Mouse (Mus musculus) lung, adult 2 months (tissue): Measurements from ENCODE around the gene Vps52. TPM values are rescaled to one million over a fixed set of nuclear protein-coding genes. Genes with fewer than 3 reads are reported as not detected.
A peak's percentile ranks its signal among the peaks of the same experiment; 100 is the strongest.

Source experiments
- DNase-seq: peaks from one replicate; pipeline ENCODE4 v3.0.0; 2022
- H3K4me1 ChIP-seq: fragments of 200-500 bp; 2 replicates; pipeline ENCODE4 v1.6.1; 2011; ENCODE audit warnings: low read length; ENCODE audit not compliant: control insufficient read depth, insufficient read depth
- H3K4me3 ChIP-seq: fragments of 200-500 bp; replicated peaks from 2 replicates; pipeline ENCODE3; 2011; ENCODE audit warnings: low read depth, mild to moderate bottlenecking, control low read depth, low read length; ENCODE audit errors: extremely low read depth
- CTCF ChIP-seq: fragments of 200-500 bp; IDR thresholded peaks from 2 replicates; pipeline ENCODE4 v1.5.1; 2011; ENCODE audit warnings: mild to moderate bottlenecking, low read length, control low read depth; ENCODE audit not compliant: insufficient read depth
- POLR2A ChIP-seq: fragments of 200-500 bp; IDR thresholded peaks from 2 replicates; pipeline ENCODE4 v1.6.1; 2011; ENCODE audit warnings: low read depth, mild to moderate bottlenecking, control low read depth, low read length, borderline replicate concordance; ENCODE audit errors: extremely low read depth
- WGBS: fragments of 180-500 bp; shearing (Covaris S2); methylation state at CpG from one replicate; pipeline ENCODE4 v1.1.7; 2018; 5-methylcytosine and 5-hydroxymethylcytosine counted together
- polyA plus RNA-seq: library from polyadenylated mRNA; depleted of rRNA; stranded (reverse); fragments of >200 nt; gene quantifications from 2 replicates; pipeline ENCODE4 v1.2.3, GENCODE M21; 2012

Gene Vps52
- polyA plus RNA-seq, 1 experiment, result 70.3 TPM

- TF ChIP-seq CTCF, result no peak
- no peak for TF ChIP-seq POLR2A
- WGBS, result 89% methylated on average over 17 of the region's 17 CpGs
- no peak for DNase-seq
- Histone ChIP-seq H3K4me1 (no peaks in the 10 kb centered on the region), H3K4me3 (no peak overlapping the region)
Observed at GRCm38 (mm10) chr17:33965082-33965845, 9.7 kb downstream of the Vps52 start.

DNA sequence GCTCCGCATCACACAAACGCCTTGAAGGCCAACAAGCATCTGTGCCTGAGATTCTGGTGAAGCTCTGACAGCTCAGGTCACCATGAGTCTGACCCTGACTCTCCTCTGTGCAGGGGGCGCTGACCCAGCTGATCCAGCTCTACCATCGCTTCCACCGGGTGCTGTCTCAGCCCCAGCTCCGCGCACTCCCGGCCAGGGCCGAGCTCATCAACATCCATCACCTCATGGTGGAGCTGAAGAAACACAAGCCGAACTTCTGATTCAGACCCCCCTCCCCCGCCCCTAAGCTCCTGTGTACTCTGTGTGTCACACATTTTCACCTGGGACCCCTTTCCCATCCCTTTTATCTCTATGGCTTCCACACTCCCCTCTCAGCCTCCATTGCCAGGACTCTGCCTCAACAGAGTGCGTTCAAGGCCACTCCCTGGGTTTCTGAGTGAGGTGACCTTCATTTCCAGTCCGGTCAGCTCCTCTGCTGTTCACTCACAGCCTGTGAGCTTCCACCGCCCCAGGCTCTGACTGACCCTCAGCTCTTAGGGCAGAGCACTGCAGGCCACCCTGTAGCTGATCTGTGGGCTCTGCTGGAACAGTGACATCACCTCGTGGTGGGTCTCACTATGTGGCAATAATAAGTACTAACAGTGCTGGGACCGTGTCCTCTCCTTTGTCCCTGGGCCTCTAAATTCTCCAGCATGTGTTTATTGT lies 10.4 kb downstream of the Vps52 start:
- Histone ChIP-seq H3K4me1 (no peaks in the 10 kb centered on the region), H3K4me3 (no peak overlapping the region)
- no peak for DNase-seq
- TF ChIP-seq CTCF, result no peak
- TF ChIP-seq POLR2A, result no peak
- 82% methylated on average over 16 of the region's 16 CpGs for WGBS

DNA sequence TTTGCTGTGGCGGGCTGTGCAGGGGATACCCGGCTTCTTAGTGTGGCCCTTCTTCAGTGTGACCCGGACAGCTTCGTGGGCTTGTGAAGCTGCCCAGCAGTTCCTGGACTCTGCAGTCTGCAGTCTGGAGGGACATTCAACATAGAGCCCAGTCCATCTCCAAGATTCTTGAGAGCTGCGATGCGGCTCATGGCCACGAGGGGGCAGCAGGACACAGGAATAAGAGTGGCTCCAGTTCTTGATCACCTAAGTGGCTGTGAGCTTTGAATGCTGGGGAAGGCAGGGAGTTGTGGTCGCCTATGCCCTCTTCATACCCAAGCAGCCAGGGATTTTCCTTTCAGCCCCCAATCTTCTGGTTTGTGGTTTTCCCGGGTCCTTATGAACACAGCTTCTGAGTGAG lies 12.9 kb downstream of the Vps52 start:
- WGBS, result 2% methylated on average over 9 of the region's 9 CpGs
- TF ChIP-seq POLR2A (peak; percentile 23; the same call in 1 of the 2 replicates), CTCF (peak; percentile 95)
- peak; percentile 80 for DNase-seq
- Histone ChIP-seq H3K4me1 (no peaks in the 10 kb centered on the region), H3K4me3 (no peak overlapping the region)

DNA sequence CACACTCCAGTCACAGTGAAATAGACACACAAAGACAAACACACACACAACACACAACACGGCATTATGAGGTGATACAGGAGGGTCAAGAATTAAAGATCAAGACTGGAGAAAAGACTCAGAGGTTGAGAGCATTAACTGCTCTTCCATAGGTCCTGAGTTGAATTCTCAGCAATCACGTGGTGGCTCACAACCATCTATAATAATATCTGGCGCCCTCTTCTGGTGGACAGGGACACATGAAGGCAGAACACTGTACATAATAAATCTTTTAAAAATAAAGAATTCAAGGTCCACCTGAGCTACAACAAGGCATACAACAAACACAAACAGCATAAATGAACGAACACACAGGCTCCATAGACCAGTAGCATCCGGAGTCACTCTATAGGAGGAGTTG lies 13.3 kb downstream of the Vps52 start:
- no peak for TF ChIP-seq POLR2A
- DNase-seq, result no peak
- WGBS, result 28% methylated on average over 5 of the region's 5 CpGs
- H3K4me3 ChIP-seq, result no peak overlapping the region
- no peaks in the 10 kb centered on the region for H3K4me1 ChIP-seq

- no peak for DNase-seq
- Histone ChIP-seq H3K4me3 (no peak overlapping the region), H3K4me1 (no peaks in the 10 kb centered on the region)
- TF ChIP-seq CTCF, result no peak
- no peak for TF ChIP-seq POLR2A
- 76% methylated on average over 4 of the region's 4 CpGs for WGBS
Observed at GRCm38 (mm10) chr17:33969394-33969793, 13.8 kb downstream of the Vps52 start.

GRCm38 (mm10) chr17:33972691-33973090 lies 17.1 kb downstream of the Vps52 start:
- no peak for DNase-seq
- WGBS, result 11% methylated on average over 1 of the region's 1 CpGs

DNA sequence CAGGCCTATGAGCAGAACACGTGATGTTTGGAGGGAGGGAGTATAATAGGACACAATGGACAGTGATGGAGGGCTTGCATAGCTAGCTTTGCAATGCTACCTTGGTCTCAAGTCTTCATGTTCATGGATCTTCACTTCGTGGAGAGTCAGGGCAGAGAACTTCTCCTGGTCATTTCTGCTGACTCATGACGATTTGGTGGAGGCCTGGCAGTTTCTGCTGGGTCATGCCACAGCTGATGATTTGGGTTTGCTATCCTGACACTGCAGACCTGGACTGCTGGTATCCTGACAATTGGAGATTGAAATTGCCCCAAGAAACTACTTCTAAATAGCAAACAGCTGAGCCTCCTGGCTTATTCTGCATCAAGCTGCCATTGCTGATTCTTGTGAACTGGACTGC lies 18.0 kb downstream of the Vps52 start:
- 67% methylated on average over 3 of the region's 3 CpGs for WGBS
- TF ChIP-seq POLR2A, result no peak
- no peak overlapping the region for H3K4me3 ChIP-seq

More at GRCm38 (mm10) chr17:33972691-33973090, 17.1 kb downstream of the Vps52 start:
- TF ChIP-seq CTCF (no peak), POLR2A (no peak)
- H3K4me3 ChIP-seq, result no peak overlapping the region
- no peaks in the 10 kb centered on the region for H3K4me1 ChIP-seq

DNA sequence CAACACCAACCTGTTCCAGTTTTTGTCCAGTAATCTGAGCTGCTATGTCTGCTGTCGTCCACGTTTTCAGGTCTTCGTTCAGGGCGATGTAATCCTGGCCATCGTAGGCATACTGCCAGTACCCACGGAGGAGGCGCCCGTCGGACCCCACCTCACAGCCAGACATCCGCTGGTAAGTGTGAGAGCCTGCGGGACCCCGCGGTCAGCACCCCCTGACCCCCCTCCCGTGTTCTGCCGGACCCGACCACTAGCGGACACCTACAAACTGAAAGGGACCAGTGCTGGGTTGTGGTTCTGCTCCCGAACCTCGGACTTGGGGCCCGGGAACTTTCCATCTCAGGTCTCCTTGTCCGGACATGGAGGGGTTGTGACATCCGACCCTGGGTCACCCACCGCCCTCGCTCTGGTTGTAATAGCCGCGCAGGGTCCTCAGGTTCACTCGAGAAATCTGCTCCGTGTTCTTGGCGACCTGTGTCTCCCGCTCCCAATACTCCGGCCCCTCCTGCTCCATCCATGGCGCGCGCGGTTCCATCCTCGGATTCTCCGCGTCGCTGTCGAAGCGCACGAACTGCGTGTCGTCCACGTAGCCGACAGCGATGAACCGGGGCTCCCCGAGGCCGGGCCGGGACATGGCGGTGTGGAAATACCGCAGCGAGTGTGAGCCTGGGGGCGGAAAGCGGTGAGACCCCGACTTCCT lies 22.4 kb downstream of the Vps52 start:
- no peak for TF ChIP-seq POLR2A
- TF ChIP-seq CTCF, result no peak
- Histone ChIP-seq H3K4me1 (peaks cover 15% of the 10 kb centered on the region), H3K4me3 (peak overlapping the region; percentile 81)
- 3% methylated on average over 57 of the region's 57 CpGs for WGBS
- DNase-seq, result no peak

More for the DNA sequence above, 18.0 kb downstream of the Vps52 start:
- no peaks in the 10 kb centered on the region for H3K4me1 ChIP-seq
- DNase-seq, result no peak

DNA sequence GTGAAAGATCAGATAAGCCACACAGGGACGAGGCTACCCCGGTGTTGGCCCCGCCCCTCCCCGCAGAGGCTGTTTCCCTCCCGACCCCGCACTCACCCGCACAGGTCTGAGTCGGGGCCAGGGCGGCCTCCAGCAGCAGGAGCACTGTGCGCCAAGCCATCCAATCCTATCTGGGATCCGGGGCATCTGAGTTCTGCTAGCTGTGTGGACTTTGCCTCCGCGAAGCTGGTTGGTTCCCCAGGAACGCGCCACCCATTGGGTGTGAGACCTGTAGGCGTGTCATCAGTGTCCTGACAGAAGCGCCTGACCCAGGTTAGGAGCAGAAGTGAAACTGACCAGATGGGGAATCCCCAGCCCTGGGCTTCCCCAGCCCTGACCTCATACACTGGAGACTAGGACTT lies 23.0 kb downstream of the Vps52 start:
- Histone ChIP-seq H3K4me1 (peaks cover 15% of the 10 kb centered on the region), H3K4me3 (peak overlapping the region; percentile 81)
- DNase-seq, result peak; percentile 80
- TF ChIP-seq CTCF, result no peak
- peak; percentile 84; the same call in 1 of the 2 replicates for TF ChIP-seq POLR2A
- WGBS, result under 1% methylated on average over 17 of the region's 17 CpGs
